Mouse (Mus musculus) spleen, postnatal 36 days (tissue): ENCODE data around the gene Slc10a1.
"Not testable (repeated sequence)": the region's sequence is repeated elsewhere in the genome, so short reads cannot be mapped to it uniquely, and the experiment has no call there.

Experiments
- DNase-seq, 2 experiments: peaks; one replicate each; pipeline ENCODE4 v3.0.0; 2022; ENCODE audit warnings: low spot score in 2 of 2, mixed read lengths in 1 of 2

Gene Slc10a1

GRCm38 (mm10) chr12:80966059-80966838 lies 2.3 kb downstream of the Slc10a1 start:
- DNase-seq: no peak

GRCm38 (mm10) chr12:80962566-80962965 lies 5.9 kb downstream of the Slc10a1 start:
- no peak for DNase-seq

GRCm38 (mm10) chr12:80957961-80958360 lies 10.5 kb downstream of the Slc10a1 start:
- DNase-seq: no peak

- no peak for DNase-seq
Observed at GRCm38 (mm10) chr12:80956039-80956438, 12.5 kb downstream of the Slc10a1 start.

- no peak for DNase-seq
Observed at GRCm38 (mm10) chr12:80952526-80952925, 16.0 kb downstream of the Slc10a1 start.

- DNase-seq: no peak
Observed at GRCm38 (mm10) chr12:80951640-80952219, 16.8 kb downstream of the Slc10a1 start.

- not testable (repeated sequence) for DNase-seq
Observed at GRCm38 (mm10) chr12:80949603-80950002, 18.9 kb downstream of the Slc10a1 start.

- no peak for DNase-seq
Observed at GRCm38 (mm10) chr12:80948202-80948601, 20.3 kb downstream of the Slc10a1 start.

- DNase-seq: peak; percentile 96
Observed at GRCm38 (mm10) chr12:80945996-80946355, 22.5 kb downstream of the Slc10a1 start.

GRCm38 (mm10) chr12:80945334-80945995 lies 23.0 kb downstream of the Slc10a1 start, which contains the start of gene Srsf5:
TSS of gene Srsf5 (plus strand) at chr12:80945504.
- peak; percentile 98 to 99 for DNase-seq

- DNase-seq: not testable (repeated sequence)
Observed at GRCm38 (mm10) chr12:80944963-80945333, 23.6 kb downstream of the Slc10a1 start.

- DNase-seq: no peak
Observed at GRCm38 (mm10) chr12:80944204-80944603, 24.3 kb downstream of the Slc10a1 start.

GRCm38 (mm10) chr12:80943395-80943794 lies 25.1 kb downstream of the Slc10a1 start:
- peak in 1 of 2 experiments; percentile 45 for DNase-seq

GRCm38 (mm10) chr12:80941886-80942285 lies 26.6 kb downstream of the Slc10a1 start:
- no peak for DNase-seq

- no peak for DNase-seq
Observed at GRCm38 (mm10) chr12:80939165-80939564, 29.3 kb downstream of the Slc10a1 start.

- DNase-seq: peak; percentile 72 to 78
Observed at GRCm38 (mm10) chr12:80938642-80939041, 29.9 kb downstream of the Slc10a1 start.

GRCm38 (mm10) chr12:80937331-80938029 lies 31.0 kb downstream of the Slc10a1 start:
- DNase-seq: no peak

- no peak for DNase-seq
Observed at GRCm38 (mm10) chr12:80936751-80937150, 31.8 kb downstream of the Slc10a1 start.

GRCm38 (mm10) chr12:80932865-80933264 lies 35.6 kb downstream of the Slc10a1 start:
- DNase-seq: no peak

- DNase-seq: no peak
Observed at GRCm38 (mm10) chr12:80931402-80932140, 36.9 kb downstream of the Slc10a1 start.

GRCm38 (mm10) chr12:80930141-80930540 lies 38.4 kb downstream of the Slc10a1 start:
- no peak for DNase-seq
